Mouse (Mus musculus): ENCODE measurements around the gene Polr3a.
A peak's percentile ranks its signal among the peaks of the same experiment; 100 is the strongest.
"Not testable (repeated sequence)": the region's sequence is repeated elsewhere in the genome, so short reads cannot be mapped to it uniquely, and the experiment has no call there.

The Polr3a gene

DNA sequence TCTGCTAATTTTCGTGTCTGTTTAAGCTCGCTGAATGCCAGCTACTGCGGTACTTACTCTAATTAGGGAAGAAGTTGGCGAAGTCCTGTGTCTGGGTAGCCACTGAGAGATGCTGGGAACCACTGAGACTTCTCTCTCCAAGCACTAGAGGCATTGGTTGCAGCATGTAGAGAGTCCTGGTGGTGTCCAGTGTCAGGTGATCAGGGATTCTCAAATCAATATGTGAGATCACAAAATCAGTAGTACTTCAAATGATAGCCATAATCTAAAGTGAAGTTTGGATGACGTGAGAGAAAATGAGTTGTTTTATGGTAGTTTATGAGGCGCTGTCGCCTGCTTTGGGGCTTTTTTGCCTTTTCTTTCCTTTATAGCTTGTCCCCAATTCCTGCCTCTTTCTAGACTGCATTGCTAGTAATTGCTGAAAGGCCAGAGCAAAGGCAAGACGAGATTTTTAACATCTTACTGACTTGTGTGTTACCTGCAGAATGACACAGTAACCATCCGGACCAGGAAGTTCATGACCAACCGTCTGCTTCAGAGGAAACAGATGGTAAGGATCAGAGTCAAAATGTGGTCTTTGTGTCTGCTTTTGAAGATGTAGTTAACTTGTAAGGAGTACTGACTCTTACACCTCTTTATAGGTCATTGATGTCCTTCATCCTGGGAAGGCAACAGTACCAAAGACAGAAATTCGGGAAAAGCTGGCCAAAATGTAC lies 4.6 kb upstream of the Polr3a start:
- no peak for DNase-seq (ENCODE audit: low spot score)

DNA sequence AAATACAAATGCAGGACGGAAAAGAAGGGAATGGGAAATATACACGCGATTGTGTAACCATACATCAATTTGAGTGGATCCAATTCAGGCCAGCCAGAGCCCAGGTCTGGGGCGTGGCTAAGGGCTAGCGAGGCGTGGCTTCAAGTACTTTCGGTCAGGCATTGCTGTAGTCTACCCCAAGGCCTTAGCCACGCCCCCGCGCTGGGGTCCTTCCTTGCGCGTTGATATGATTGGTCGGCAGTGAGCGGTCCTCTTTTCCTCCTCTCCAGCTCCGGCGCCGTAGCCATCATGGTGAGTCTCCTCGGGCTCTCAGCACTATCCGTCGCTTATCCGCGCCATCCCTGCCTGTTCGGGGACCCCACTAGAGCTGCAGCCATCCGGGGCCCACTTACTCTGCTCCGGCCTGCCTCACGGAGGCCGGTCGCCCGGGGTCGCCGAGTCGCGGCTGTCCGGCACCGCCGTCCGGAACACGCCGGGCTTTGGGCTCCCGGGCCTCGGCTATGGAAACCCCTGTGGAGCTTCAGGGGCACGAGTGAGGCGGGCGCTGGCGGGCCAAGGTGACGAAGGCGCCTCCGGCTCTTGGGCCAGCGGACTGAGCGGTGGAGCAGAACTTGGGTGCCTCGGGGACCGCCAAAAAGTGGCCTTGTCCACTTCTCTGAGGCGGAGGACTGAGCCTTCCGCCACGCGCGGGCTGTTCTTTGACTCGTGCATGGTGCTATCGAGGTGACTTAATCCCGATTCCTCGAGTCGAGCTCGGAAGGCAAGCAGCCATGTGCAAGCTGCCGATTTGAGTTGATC lies 3.8 kb upstream of the Polr3a start:
- DNase-seq (ENCODE audit: low spot score), result peak; percentile 98

DNA sequence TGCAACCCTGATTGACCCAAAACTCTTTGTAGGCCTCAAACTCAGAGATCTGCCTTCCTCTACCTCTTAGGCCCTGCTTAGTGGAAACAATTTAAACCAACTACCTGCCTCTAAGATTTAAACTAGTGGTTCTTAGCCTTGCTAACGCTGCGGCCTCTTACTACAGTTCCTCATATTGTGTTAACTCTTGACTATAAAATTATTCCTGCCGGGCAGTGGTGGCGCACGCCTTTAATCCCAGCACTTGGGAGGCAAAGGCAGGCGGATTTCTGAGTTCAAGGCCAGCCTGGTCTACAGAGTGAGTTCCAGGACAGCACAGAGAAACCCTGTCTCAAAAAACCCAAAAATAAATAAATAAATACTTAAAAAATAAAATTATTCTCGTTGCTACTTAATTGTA lies 2.9 kb upstream of the Polr3a start:
- not testable (repeated sequence) for DNase-seq (ENCODE audit: low spot score)

DNA sequence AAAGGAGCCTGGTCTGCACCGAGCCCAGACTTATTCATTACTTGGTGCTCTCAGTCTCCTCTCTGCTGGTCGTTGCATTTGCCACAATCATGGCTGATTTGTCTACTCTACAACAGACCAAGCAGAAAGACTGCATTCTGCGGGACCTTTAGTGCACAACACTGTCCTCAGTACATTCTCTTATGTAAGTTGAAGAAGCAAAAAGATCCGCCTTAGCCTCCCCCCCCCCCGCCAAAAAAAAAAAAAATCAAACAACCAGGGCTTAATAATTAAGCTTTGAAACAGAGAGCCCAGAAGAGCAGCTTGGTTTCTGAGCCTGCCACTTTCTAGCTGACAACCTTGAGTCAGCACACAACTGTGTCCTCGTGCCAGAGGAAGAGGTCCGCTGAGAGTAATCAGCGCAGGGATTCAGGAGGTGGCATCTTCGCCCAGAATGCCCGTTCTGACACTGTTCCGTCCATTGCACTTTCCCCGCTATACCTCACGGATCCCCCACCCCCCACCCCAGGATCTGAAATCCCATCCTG lies 554 bp downstream of the Polr3a start:
- DNase-seq (ENCODE audit: low spot score), result no peak

DNA sequence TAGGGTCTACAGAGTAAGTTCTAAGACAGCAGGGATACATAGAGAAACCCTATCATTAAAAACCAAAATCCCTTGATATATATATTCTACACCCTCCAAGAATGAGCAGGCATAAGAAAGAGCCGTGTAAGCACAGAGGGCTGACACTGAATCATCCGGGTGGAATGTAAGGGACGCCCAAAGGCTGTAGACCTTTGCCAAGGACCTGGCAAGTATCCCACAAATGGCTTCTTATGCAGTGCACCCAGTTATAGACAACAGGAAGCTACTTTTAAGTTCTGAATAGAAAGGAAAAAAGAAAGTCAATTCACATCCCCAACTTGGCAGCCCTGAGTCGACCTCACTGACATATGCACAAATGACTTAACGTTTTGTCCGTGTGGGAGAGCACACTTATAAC lies 18.1 kb downstream of the Polr3a start:
- no peak for DNase-seq (ENCODE audit: low spot score)

DNA sequence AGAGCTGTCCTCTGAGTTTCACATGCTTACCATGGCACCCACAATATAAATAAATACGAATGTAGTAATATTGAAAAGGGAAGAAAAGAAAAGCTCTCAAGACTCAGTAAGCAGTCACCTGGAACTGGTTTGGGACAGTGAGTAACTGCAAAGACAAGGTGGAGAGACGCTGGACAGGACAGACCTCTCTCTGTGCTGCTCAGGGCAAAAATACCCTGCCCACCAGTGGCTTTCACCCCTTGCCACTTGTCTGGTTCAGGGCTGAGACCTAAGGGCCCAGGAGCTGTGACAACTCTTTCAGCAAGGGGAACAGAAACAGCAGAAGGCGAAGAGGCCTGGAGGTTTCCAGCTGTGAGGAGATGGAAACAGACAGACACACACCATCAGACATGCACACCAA lies 28.7 kb downstream of the Polr3a start:
- DNase-seq (ENCODE audit: low spot score), result no peak

DNA sequence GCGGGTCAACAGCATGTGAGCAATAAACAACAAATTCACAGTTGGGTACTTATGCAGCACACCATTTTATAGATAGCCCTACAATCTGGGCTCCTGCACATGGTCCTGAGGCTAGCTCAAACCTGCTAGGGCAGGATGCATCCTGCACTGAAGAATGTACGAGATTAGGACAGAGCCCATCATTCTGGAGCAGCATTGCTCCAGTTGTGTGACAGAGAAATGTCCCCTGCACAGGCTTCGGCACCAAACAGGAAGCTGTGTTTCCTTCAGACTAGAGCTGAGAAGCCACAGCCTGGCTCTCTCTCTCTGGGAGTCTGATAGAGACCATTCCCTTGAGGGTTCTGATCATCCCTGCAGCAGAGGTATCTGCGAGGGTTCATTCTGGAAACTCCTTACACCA lies 43.3 kb downstream of the Polr3a start:
- DNase-seq (ENCODE audit: low spot score), result not testable (repeated sequence)
